Mouse (Mus musculus) frontal cortex, adult (tissue): Measurements from ENCODE around the gene Mapkapk2.
"Not testable (repeated sequence)": the region's sequence is repeated elsewhere in the genome, so short reads cannot be mapped to it uniquely, and the experiment has no call there.

Experiments
- ATAC-seq: cut with Nextera tagmentation; 2 replicates; pipeline ENCODE4 v1.9.2; 2017; ENCODE audit warnings: mild to moderate bottlenecking, moderate library complexity, mixed read lengths; ENCODE audit not compliant: low TSS enrichment

Gene Mapkapk2

GRCm38 (mm10) chr1:131097700-131098094 lies at the start of gene Mapkapk2:
Mapkapk2 (minus strand) TSS chr1:131097826.
- peak; percentile 86 for ATAC-seq

- no peak for ATAC-seq
Observed at GRCm38 (mm10) chr1:131146181-131146614, 48.6 kb upstream of the Mapkapk2 start.

- ATAC-seq, result not testable (repeated sequence)
Observed at GRCm38 (mm10) chr1:131145222-131145621, 47.6 kb upstream of the Mapkapk2 start.

- ATAC-seq, result no peak
Observed at GRCm38 (mm10) chr1:131142472-131142871, 44.8 kb upstream of the Mapkapk2 start.

- ATAC-seq, result no peak
Observed at GRCm38 (mm10) chr1:131141449-131141848, 43.8 kb upstream of the Mapkapk2 start.

- ATAC-seq, result no peak
Observed at GRCm38 (mm10) chr1:131139102-131140095, 41.8 kb upstream of the Mapkapk2 start.

- ATAC-seq, result peak; percentile 91
Observed at GRCm38 (mm10) chr1:131138191-131139016, 40.8 kb upstream of the Mapkapk2 start, which contains the start of gene Dyrk3. Dyrk3 (minus strand) TSS chr1:131138340.

GRCm38 (mm10) chr1:131137717-131138118 lies 40.1 kb upstream of the Mapkapk2 start:
- peak; percentile 45 for ATAC-seq

- ATAC-seq, result peak; percentile 14; the same call in 1 of the 2 replicates
Observed at GRCm38 (mm10) chr1:131137111-131137510, 39.5 kb upstream of the Mapkapk2 start.

GRCm38 (mm10) chr1:131135960-131136629 lies 38.5 kb upstream of the Mapkapk2 start:
- no peak for ATAC-seq

- ATAC-seq, result no peak
Observed at GRCm38 (mm10) chr1:131134942-131135522, 37.4 kb upstream of the Mapkapk2 start.

GRCm38 (mm10) chr1:131134231-131134630 lies 36.6 kb upstream of the Mapkapk2 start:
- ATAC-seq, result no peak

- peak; percentile 97 for ATAC-seq
Observed at GRCm38 (mm10) chr1:131125987-131126744, 28.5 kb upstream of the Mapkapk2 start.

GRCm38 (mm10) chr1:131123522-131124265 lies 26.1 kb upstream of the Mapkapk2 start:
- no peak for ATAC-seq

- ATAC-seq, result no peak
Observed at GRCm38 (mm10) chr1:131121987-131122386, 24.4 kb upstream of the Mapkapk2 start.

GRCm38 (mm10) chr1:131119026-131119425 lies 21.4 kb upstream of the Mapkapk2 start:
- 0 out of 2 replicates have a peak, but pooled peaks have one; percentile 32 for ATAC-seq

- ATAC-seq, result peak; percentile 31; the same call in 1 of the 2 replicates
Observed at GRCm38 (mm10) chr1:131118530-131118929, 20.9 kb upstream of the Mapkapk2 start.

GRCm38 (mm10) chr1:131116430-131117011 lies 18.9 kb upstream of the Mapkapk2 start:
- ATAC-seq, result peak; percentile 71

- 0 out of 2 replicates have a peak, but pooled peaks have one; percentile 36 for ATAC-seq
Observed at GRCm38 (mm10) chr1:131115932-131116331, 18.3 kb upstream of the Mapkapk2 start.
